Mouse (Mus musculus) embryonic facial prominence, embryonic 12.5 days (tissue): ENCODE data around the gene Clba1. TPM values are rescaled to one million over a fixed set of nuclear protein-coding genes. Genes with fewer than 3 reads are reported as not detected.

Experiments used
- ATAC-seq: fragments of 200-750 bp; cut with Nextera tagmentation; 2 replicates; pipeline ENCODE4 v1.8.0; 2017; ENCODE audit not compliant: insufficient number of reproducible peaks, insufficient read depth, low FRiP score, low TSS enrichment
- H3K27ac ChIP-seq: fragments of 300-500 bp; sonication (generic); 2 replicates; pipeline ENCODE4 v1.5.1; 2016; ENCODE audit warnings: mild to moderate bottlenecking
- H3K27me3 ChIP-seq: fragments of 300-500 bp; sonication (generic); 2 replicates; pipeline ENCODE4 v1.6.1; 2016; ENCODE audit warnings: mild to moderate bottlenecking, moderate library complexity
- H3K36me3 ChIP-seq: fragments of 300-500 bp; sonication (generic); 2 replicates; pipeline ENCODE4 v1.6.1; 2016; ENCODE audit warnings: mild to moderate bottlenecking
- H3K4me1 ChIP-seq: fragments of 300-500 bp; sonication (generic); 2 replicates; pipeline ENCODE4 v1.6.1; 2016
- H3K4me2 ChIP-seq: fragments of 300-500 bp; sonication (generic); replicated peaks from 2 replicates; pipeline ENCODE4 v1.6.1; 2016; ENCODE audit warnings: mild to moderate bottlenecking, moderate library complexity
- H3K4me3 ChIP-seq: fragments of 300-500 bp; sonication (generic); 2 replicates; pipeline ENCODE4 v1.5.1; 2016; ENCODE audit warnings: mild to moderate bottlenecking
- H3K9ac ChIP-seq: fragments of 300-500 bp; sonication (generic); 2 replicates; pipeline ENCODE4 v1.6.1; 2016; ENCODE audit warnings: mild to moderate bottlenecking, moderate library complexity
- H3K9me3 ChIP-seq: fragments of 300-500 bp; sonication (generic); 2 replicates; pipeline ENCODE4 v1.6.1; 2016; ENCODE audit warnings: mild to moderate bottlenecking, moderate library complexity
- WGBS: fragments of 180-500 bp; shearing (Covaris S2); methylation state at CpG from one replicate; pipeline ENCODE4 v1.1.7; 2016; 5-methylcytosine and 5-hydroxymethylcytosine counted together
- polyA plus RNA-seq: library from polyadenylated mRNA; unstranded; fragments of >200 nt; fragmentation: Nextera tagmentation; extraction: Ambion mirVana; gene quantifications from 2 replicates; pipeline ENCODE4 v1.2.1, GENCODE M21; 2016

Clba1 gene
- polyA plus RNA-seq, 1 experiment from 2014 or later, result 9.6 TPM

DNA sequence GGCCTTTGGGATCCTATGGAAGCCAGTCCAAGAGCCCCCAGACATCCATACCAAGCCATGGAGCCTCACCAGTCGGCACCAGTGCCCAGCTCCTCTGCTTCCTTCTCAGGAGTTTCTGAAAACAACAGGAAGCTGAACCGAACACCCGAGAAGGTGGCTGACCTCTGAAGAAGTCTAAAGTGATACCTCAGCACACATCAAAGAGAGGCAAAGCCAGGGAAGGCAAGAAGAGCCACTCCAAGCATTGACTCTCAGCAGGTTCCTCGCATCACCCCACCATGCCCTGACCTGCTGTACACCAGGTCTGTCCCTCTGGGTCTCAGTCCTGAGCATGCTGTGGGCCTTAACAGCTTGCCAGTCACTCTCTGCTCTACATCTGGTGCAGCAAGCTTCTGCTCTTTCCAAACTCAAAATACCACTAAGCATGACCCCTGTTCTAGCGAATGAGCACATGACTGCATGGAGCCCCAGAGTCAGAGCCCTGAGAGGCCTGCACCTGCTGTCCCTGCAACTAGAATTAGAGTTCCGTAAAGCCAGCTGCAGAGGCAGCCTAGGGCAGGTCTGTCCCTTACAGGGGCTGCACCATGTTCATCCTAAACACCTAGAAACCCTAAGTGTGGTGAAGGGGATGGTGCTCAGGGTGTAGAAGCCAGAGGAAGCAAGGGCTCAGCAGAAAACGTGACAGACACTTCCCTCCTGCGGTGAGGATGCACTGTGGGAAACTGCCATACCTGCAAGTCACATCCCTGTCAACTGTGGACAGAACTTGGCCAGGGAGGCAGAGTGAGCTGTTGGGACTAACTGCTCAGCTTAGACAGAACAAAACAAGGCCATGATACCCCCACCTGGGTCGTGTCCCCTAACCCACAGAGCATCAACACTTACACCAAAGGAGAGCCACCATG, 48.5 kb downstream of the Clba1 start:
- no peaks in the 10 kb centered on the region for H3K9me3 ChIP-seq
- H3K27me3 ChIP-seq, result no peaks in the 10 kb centered on the region
- no peak overlapping the region for H3K4me2 ChIP-seq
- WGBS, result 60% methylated on average over 9 of the region's 9 CpGs
- H3K27ac ChIP-seq, result no peak overlapping the region
- H3K4me1 ChIP-seq, result no peaks in the 10 kb centered on the region
- ATAC-seq, result no peak
- no peak overlapping the region for H3K9ac ChIP-seq
- no peaks in the 10 kb centered on the region for H3K36me3 ChIP-seq
- H3K4me3 ChIP-seq, result no peak overlapping the region

DNA sequence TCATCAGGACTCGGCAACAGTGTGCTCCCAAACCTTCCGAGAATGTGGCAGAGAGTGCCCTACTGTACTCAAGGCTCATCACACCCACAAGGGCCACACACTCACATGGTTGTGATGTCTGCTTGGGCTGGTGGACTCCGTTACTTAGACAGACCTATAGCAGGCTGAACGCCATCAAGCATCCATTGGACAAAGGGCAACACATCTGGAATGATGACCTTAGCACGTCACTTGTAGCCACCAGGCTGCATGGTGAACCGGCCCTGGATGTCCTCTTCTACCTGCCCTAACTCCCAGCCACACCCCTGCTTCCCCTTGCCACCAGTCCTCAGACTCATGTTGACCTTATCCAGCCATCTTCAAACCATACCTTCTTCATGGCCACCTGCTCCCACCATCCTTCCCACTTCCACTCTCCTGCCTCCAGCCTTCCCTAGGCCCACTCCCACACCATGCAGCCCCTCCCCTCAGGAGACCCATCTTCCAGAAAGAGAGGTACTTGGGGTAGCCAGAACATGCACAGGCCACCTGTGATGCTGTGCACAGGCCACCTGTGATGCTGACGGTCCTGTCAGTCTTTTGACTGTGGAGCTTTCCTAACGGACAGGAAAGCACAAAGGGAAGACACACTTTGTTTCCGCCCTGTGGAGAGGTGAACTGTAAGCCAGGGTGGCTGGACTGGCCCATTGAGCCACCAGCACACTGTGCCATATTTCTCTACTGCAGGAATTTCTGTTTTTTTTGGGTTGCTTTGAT, 50.0 kb downstream of the Clba1 start:
- Histone ChIP-seq H3K27me3 (no peaks in the 10 kb centered on the region), H3K36me3 (no peaks in the 10 kb centered on the region), H3K9ac (no peak overlapping the region), H3K4me3 (no peak overlapping the region), H3K9me3 (no peaks in the 10 kb centered on the region), H3K4me1 (no peaks in the 10 kb centered on the region), H3K4me2 (no peak overlapping the region), H3K27ac (no peak overlapping the region)
- 85% methylated on average over 9 of the region's 9 CpGs for WGBS
- ATAC-seq, result no peak

DNA sequence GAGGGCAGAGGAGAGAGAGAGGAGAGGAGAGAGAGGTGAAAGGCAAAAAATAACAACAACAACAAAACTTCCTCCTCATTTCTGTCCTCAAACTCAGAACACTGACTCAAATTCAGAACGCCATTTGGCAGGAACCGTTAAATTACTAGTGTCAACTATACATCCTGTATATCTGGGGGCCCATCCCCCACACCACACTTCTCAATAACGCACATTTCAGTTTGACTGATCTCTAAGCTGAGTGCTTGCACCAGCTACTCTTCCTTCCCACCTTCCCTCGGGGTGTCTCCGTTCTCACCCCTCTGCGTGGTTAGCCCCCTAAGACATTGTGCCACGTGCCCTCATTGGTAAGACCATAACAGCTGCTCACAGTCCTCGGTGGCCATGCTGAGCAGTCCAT, 51.2 kb downstream of the Clba1 start:
- no peaks in the 10 kb centered on the region for H3K9me3 ChIP-seq
- no peak for ATAC-seq
- no peak overlapping the region for H3K4me2 ChIP-seq
- H3K27me3 ChIP-seq, result no peaks in the 10 kb centered on the region
- H3K4me3 ChIP-seq, result no peak overlapping the region
- WGBS, result 58% methylated on average over 8 of the region's 8 CpGs
- no peak overlapping the region for H3K9ac ChIP-seq
- H3K36me3 ChIP-seq, result no peaks in the 10 kb centered on the region
- H3K27ac ChIP-seq, result no peak overlapping the region
- no peaks in the 10 kb centered on the region for H3K4me1 ChIP-seq

DNA sequence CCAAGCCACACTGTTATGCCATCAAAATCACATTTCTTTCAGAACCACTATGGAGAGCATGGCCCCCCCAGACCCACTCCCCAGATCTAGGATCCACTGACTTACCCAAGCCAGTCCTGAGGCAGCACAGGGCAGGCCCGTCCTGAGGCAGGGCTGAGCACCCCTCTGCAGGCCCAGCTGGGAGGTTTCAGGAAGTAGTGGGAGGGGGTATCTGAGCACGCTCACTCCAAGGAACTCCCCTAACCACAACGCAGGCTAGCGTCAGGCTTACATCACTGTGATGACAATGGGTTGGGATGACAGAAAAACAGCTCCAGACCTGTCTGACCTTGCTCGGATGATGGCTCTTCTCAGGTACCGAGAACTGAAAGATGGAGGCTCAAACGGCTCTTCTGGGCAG, 52.0 kb downstream of the Clba1 start:
- Histone ChIP-seq H3K27me3 (no peaks in the 10 kb centered on the region), H3K27ac (no peak overlapping the region), H3K4me3 (no peak overlapping the region), H3K4me1 (no peaks in the 10 kb centered on the region), H3K9ac (no peak overlapping the region), H3K4me2 (no peak overlapping the region), H3K9me3 (no peaks in the 10 kb centered on the region), H3K36me3 (no peaks in the 10 kb centered on the region)
- no peak for ATAC-seq
- WGBS, result 66% methylated on average over 7 of the region's 7 CpGs

DNA sequence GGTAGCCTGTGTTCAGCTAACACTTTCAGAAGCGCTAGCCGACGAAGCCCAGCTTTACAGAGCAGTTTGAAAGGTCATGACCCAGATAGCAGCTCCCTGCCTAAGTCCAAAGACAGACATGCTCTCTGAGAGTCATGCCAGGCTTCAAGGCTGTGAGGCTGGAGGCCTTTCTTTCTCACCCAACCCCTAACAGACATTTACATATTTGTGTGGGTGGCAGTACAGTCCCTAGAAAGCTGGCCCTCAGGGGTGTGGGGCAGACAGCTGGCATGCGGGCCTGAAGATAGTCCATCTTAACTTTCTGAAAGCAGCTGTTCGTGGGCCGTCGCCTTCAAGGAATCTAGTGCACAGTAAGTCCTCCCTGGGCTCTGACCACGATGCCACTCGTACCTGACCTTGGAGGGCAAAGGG, 53.2 kb downstream of the Clba1 start:
- Histone ChIP-seq H3K27me3 (no peaks in the 10 kb centered on the region), H3K4me2 (no peak overlapping the region), H3K4me3 (no peak overlapping the region), H3K9me3 (no peaks in the 10 kb centered on the region), H3K27ac (no peak overlapping the region), H3K9ac (no peak overlapping the region), H3K4me1 (no peaks in the 10 kb centered on the region), H3K36me3 (no peaks in the 10 kb centered on the region)
- 68% methylated on average over 9 of the region's 9 CpGs for WGBS
- ATAC-seq, result no peak

DNA sequence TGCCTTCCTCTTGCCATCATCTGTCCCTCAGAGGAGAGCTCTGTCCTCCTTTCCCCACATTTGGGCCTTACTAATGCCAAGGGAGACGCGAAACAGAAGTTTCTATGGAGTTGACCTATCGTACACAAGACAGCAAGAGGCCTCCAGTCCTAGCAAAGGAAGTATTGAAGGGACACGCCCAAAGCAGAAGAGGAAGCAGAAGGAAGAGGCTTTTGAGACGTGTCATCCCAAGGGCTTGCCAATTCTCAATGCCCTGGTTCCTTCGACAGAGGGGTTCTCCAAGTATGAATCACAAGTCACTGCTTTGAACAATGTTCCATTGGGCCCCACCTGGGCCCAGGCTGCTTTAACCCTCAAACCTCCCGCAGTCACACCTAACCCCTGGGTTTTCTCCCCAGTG, 56.1 kb downstream of the Clba1 start:
- H3K4me1 ChIP-seq, result 0 out of 2 replicates have a peak, but pooled peaks cover 5% of the 10 kb centered on the region
- H3K4me3 ChIP-seq, result no peak overlapping the region
- 85% methylated on average over 7 of the region's 7 CpGs for WGBS
- H3K9me3 ChIP-seq, result no peaks in the 10 kb centered on the region
- peaks cover 3% of the 10 kb centered on the region; the same call in 1 of the 2 replicates for H3K27me3 ChIP-seq
- no peaks in the 10 kb centered on the region for H3K36me3 ChIP-seq
- no peak overlapping the region for H3K27ac ChIP-seq
- no peak overlapping the region for H3K9ac ChIP-seq
- no peak for ATAC-seq
- no peak overlapping the region for H3K4me2 ChIP-seq

Other genes with a start within 250 kb of the Clba1 start
- 2.9 and 3.1 TPM in 2 replicates for gene Inf2, start 220.2 kb upstream of the Clba1 start, polyA plus RNA-seq
- gene Adssl1, start 188.9 kb upstream of the Clba1 start, polyA plus RNA-seq, result 5.0 and 6.6 TPM in 2 replicates
- gene Siva1, start 164.3 kb upstream of the Clba1 start, polyA plus RNA-seq, result 205 and 218 TPM in 2 replicates
- 98.8 and 153 TPM in 2 replicates for gene Akt1, start 134.1 kb upstream of the Clba1 start, polyA plus RNA-seq
- gene Zbtb42, start 130.1 kb upstream of the Clba1 start, polyA plus RNA-seq, result 2.1 and 2.5 TPM in 2 replicates
- 17.0 and 19.2 TPM in 2 replicates for gene Cep170b, start 88.5 kb upstream of the Clba1 start, polyA plus RNA-seq
- 4.9 TPM in 2 replicates for gene Pld4, start 48.3 kb upstream of the Clba1 start, polyA plus RNA-seq
- 0.71 and 0.83 TPM in 2 replicates for gene Ahnak2, start 6.3 kb upstream of the Clba1 start, polyA plus RNA-seq
- gene Cdca4, start 20.5 kb downstream of the Clba1 start, polyA plus RNA-seq, result 144 and 147 TPM in 2 replicates
- gene Gpr132, start 59.3 kb downstream of the Clba1 start, polyA plus RNA-seq, result 0.23 TPM in 1 of 2 replicates, not detected in the other
- 7.9 and 8.8 TPM in 2 replicates for gene Jag2, start 120.8 kb downstream of the Clba1 start, polyA plus RNA-seq
- gene Nudt14, start 133.2 kb downstream of the Clba1 start, polyA plus RNA-seq, result 83.0 and 87.2 TPM in 2 replicates
- 25.6 and 27.4 TPM in 2 replicates for gene Btbd6, start 167.5 kb downstream of the Clba1 start, polyA plus RNA-seq
- gene Brf1, start 191.8 kb downstream of the Clba1 start, polyA plus RNA-seq, result 81.9 and 83.0 TPM in 2 replicates
- 19.0 and 19.4 TPM in 2 replicates for gene Pacs2, start 205.6 kb downstream of the Clba1 start, polyA plus RNA-seq